Mouse (Mus musculus) hindbrain, embryonic 13.5 days (tissue): ENCODE results near the gene Tmigd1. TPM values are rescaled to one million over a fixed set of nuclear protein-coding genes. Genes with fewer than 3 reads are reported as not detected.

ENCODE experiments used
- ATAC-seq: fragments of 200-750 bp; cut with Nextera tagmentation; 2 replicates; pipeline ENCODE4 v1.8.0; 2017; ENCODE audit warnings: moderate TSS enrichment; ENCODE audit not compliant: low FRiP score
- H3K27ac ChIP-seq: fragments of 300-500 bp; sonication (generic); 2 replicates; pipeline ENCODE4 v1.5.1; 2015; ENCODE audit warnings: inconsistent platforms, mild to moderate bottlenecking, moderate library complexity
- H3K27me3 ChIP-seq: fragments of 300-500 bp; sonication (generic); 2 replicates; pipeline ENCODE4 v1.6.1; 2015; ENCODE audit warnings: mild to moderate bottlenecking, inconsistent platforms
- H3K36me3 ChIP-seq: fragments of 300-500 bp; sonication (generic); 2 replicates; pipeline ENCODE4 v1.6.1; 2015; ENCODE audit warnings: mild to moderate bottlenecking, inconsistent platforms
- H3K4me1 ChIP-seq: fragments of 300-500 bp; sonication (generic); replicated peaks from 2 replicates; pipeline ENCODE4 v1.6.1; 2015; ENCODE audit warnings: inconsistent platforms
- H3K4me2 ChIP-seq: fragments of 300-500 bp; sonication (generic); 2 replicates; pipeline ENCODE4 v1.6.1; 2015; ENCODE audit warnings: inconsistent platforms, mild to moderate bottlenecking, moderate library complexity
- H3K4me3 ChIP-seq: fragments of 300-500 bp; sonication (generic); 2 replicates; pipeline ENCODE4 v1.5.1; 2015; ENCODE audit warnings: mild to moderate bottlenecking, inconsistent platforms
- H3K9ac ChIP-seq: fragments of 300-500 bp; sonication (generic); 2 replicates; pipeline ENCODE4 v1.6.1; 2015; ENCODE audit warnings: mild to moderate bottlenecking, inconsistent platforms
- H3K9me3 ChIP-seq: fragments of 300-500 bp; sonication (generic); 2 replicates; pipeline ENCODE4 v1.6.1; 2016; ENCODE audit warnings: inconsistent platforms
- WGBS: fragments of 180-500 bp; shearing (Covaris S2); methylation state at CpG from one replicate; pipeline ENCODE4 v1.1.7; 2015; 5-methylcytosine and 5-hydroxymethylcytosine counted together
- polyA plus RNA-seq: library from polyadenylated mRNA; unstranded; fragments of >200 nt; fragmentation: Nextera tagmentation; extraction: Ambion mirVana; gene quantifications from 2 replicates; pipeline ENCODE4 v1.2.1, GENCODE M21; 2015

Tmigd1 gene
- polyA plus RNA-seq = not detected in 2 replicates

GRCm38 (mm10) chr11:76901579-76902361, at the start of gene Tmigd1:
Gene Tmigd1, plus strand, starts transcription at chr11:76902159.
- Histone ChIP-seq H3K27ac (no peak within 1 kb of the TSS), H3K36me3 (no peaks in the 10 kb centered on the region), H3K27me3 (no peaks in the 10 kb centered on the region), H3K4me3 (no peak within 1 kb of the TSS), H3K9me3 (no peaks in the 10 kb centered on the region), H3K4me2 (no peak within 1 kb of the TSS), H3K9ac (no peak within 1 kb of the TSS), H3K4me1 (no peaks in the 10 kb centered on the region)
- 77% methylated on average over 7 of the region's 7 CpGs for WGBS
- ATAC-seq = no peak

DNA sequence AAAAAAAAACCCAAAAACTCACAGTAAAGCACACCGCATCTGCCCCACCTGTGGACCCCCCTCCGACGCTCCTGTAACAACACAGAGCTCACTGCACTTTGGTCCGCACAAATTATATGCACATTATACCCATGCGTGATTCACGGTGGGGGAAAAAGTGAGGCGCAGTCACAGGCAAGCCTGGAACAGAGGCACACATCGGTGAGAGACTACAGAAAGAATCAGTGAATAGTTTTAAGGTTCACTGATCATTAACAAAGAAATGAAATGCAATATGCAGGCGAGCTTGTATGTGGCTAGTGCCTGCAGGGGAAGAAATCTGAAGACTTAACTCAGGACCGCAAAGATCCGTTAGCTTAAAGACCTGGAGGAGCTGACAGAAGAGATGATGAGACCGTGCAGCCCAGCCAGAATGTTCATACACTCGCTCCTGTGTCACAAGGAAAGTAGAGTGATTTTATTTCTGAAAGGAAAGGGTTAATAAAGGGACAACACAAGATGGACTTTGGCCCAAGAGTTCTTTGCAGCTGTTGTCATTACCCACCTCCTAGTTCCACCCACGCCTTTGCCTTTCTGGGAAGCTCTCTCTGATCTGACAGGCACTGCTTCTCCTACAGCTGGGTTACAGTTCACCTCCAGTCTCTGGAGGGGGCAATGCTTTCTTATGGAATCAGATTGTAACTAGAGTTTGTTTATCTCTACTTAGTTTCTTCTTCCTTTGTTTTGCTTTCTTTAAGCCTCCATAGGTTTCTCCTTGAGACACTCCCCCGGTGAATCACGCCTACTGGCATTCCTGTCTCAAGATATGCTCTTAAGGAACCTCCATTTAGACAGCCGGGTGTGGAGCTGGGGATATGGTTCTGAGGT, 47.3 kb upstream of the Tmigd1 start:
- no peaks in the 10 kb centered on the region for H3K27me3 ChIP-seq
- no peak overlapping the region for H3K4me3 ChIP-seq
- H3K9me3 ChIP-seq = no peaks in the 10 kb centered on the region
- no peak for ATAC-seq
- no peak overlapping the region for H3K9ac ChIP-seq
- H3K27ac ChIP-seq = no peak overlapping the region
- no peak overlapping the region for H3K4me2 ChIP-seq
- H3K4me1 ChIP-seq = 0 out of 2 replicates have a peak, but pooled peaks cover 5% of the 10 kb centered on the region
- H3K36me3 ChIP-seq = no peaks in the 10 kb centered on the region
- 40% methylated on average over 17 of the region's 17 CpGs for WGBS

- no peak overlapping the region for H3K4me2 ChIP-seq
- H3K9ac ChIP-seq = no peak overlapping the region
- no peak for ATAC-seq
- H3K4me3 ChIP-seq = no peak overlapping the region
- H3K9me3 ChIP-seq = no peaks in the 10 kb centered on the region
- H3K27ac ChIP-seq = no peak overlapping the region
- H3K4me1 ChIP-seq = 0 out of 2 replicates have a peak, but pooled peaks cover 5% of the 10 kb centered on the region
- no peaks in the 10 kb centered on the region for H3K36me3 ChIP-seq
- H3K27me3 ChIP-seq = no peaks in the 10 kb centered on the region
- WGBS = 89% methylated on average over 2 of the region's 2 CpGs
Observed at GRCm38 (mm10) chr11:76856601-76857000, 45.4 kb upstream of the Tmigd1 start.

GRCm38 (mm10) chr11:76857111-76857510, 44.8 kb upstream of the Tmigd1 start:
- Histone ChIP-seq H3K36me3 (no peaks in the 10 kb centered on the region), H3K9ac (no peak overlapping the region), H3K4me2 (no peak overlapping the region), H3K9me3 (no peaks in the 10 kb centered on the region), H3K4me1 (0 out of 2 replicates have a peak, but pooled peaks cover 5% of the 10 kb centered on the region), H3K27ac (no peak overlapping the region), H3K27me3 (no peaks in the 10 kb centered on the region), H3K4me3 (no peak overlapping the region)
- WGBS = 92% methylated on average over 7 of the region's 7 CpGs
- no peak for ATAC-seq

DNA sequence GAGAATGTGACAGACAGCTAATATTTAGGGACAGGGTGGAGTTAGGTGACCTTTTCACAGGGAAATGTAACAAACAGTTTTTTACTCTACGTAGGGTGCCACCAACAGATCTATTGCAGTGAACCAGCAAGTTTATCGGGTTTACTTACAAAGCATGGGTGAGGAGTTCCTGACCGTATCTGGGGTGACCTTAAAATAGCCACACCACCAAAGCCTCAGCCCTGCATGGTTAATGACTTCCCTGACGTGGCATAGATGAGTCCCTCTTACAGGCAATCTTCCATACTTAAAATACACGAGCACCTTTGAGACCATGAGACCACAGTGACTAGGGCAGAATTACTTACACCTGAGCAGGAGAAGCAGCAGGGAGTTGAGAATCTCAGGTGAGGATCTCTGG, 43.2 kb upstream of the Tmigd1 start:
- 77% methylated on average over 5 of the region's 5 CpGs for WGBS
- Histone ChIP-seq H3K4me1 (0 out of 2 replicates have a peak, but pooled peaks cover 5% of the 10 kb centered on the region), H3K27me3 (no peaks in the 10 kb centered on the region), H3K9ac (no peak overlapping the region), H3K27ac (no peak overlapping the region), H3K4me2 (no peak overlapping the region), H3K9me3 (no peaks in the 10 kb centered on the region), H3K36me3 (no peaks in the 10 kb centered on the region), H3K4me3 (no peak overlapping the region)
- ATAC-seq = no peak

DNA sequence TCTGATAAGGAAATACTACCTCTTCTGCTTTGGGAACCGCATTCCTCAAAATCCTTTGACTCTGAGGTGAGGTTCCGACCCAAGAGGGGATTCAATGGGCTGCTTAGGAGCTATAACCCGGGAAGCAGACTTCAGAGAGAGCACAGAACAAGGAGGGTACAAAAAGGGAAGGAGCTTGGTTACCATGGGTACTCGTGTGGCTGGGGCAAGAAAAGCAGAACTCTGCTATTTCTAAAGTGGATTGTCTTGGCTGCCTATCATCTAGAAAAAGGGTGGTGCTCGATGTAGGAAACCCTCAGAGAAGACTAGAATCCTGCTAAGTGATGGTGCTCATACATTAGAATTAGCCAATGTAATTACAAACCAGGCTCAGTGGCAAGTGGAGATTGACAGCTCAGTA, 42.7 kb upstream of the Tmigd1 start:
- Histone ChIP-seq H3K4me2 (no peak overlapping the region), H3K9ac (no peak overlapping the region), H3K27me3 (no peaks in the 10 kb centered on the region), H3K4me3 (no peak overlapping the region), H3K27ac (no peak overlapping the region), H3K4me1 (0 out of 2 replicates have a peak, but pooled peaks cover 5% of the 10 kb centered on the region), H3K36me3 (no peaks in the 10 kb centered on the region), H3K9me3 (no peaks in the 10 kb centered on the region)
- WGBS = 62% methylated on average over 5 of the region's 5 CpGs
- ATAC-seq = no peak

- 95% methylated on average over 3 of the region's 3 CpGs for WGBS
- H3K27me3 ChIP-seq = no peaks in the 10 kb centered on the region
- ATAC-seq = no peak
- no peak overlapping the region for H3K27ac ChIP-seq
- no peak overlapping the region for H3K9ac ChIP-seq
- no peaks in the 10 kb centered on the region for H3K9me3 ChIP-seq
- no peaks in the 10 kb centered on the region for H3K36me3 ChIP-seq
- H3K4me1 ChIP-seq = no peaks in the 10 kb centered on the region
- H3K4me2 ChIP-seq = no peak overlapping the region
- H3K4me3 ChIP-seq = no peak overlapping the region
Observed at GRCm38 (mm10) chr11:76861185-76861584, 40.8 kb upstream of the Tmigd1 start.

- Histone ChIP-seq H3K4me3 (no peak overlapping the region), H3K27me3 (no peaks in the 10 kb centered on the region), H3K9me3 (no peaks in the 10 kb centered on the region), H3K27ac (no peak overlapping the region), H3K9ac (no peak overlapping the region), H3K36me3 (no peaks in the 10 kb centered on the region), H3K4me1 (no peaks in the 10 kb centered on the region), H3K4me2 (no peak overlapping the region)
- WGBS = 72% methylated on average over 11 of the region's 11 CpGs
- no peak for ATAC-seq
Observed at GRCm38 (mm10) chr11:76872556-76873234, 29.3 kb upstream of the Tmigd1 start.

GRCm38 (mm10) chr11:76873865-76874264, 28.1 kb upstream of the Tmigd1 start:
- Histone ChIP-seq H3K27ac (no peak overlapping the region), H3K36me3 (no peaks in the 10 kb centered on the region), H3K9ac (no peak overlapping the region), H3K9me3 (no peaks in the 10 kb centered on the region), H3K27me3 (no peaks in the 10 kb centered on the region), H3K4me2 (no peak overlapping the region), H3K4me3 (no peak overlapping the region), H3K4me1 (no peaks in the 10 kb centered on the region)
- 91% methylated on average over 5 of the region's 5 CpGs for WGBS
- no peak for ATAC-seq

- no peak overlapping the region for H3K4me3 ChIP-seq
- H3K9me3 ChIP-seq = no peaks in the 10 kb centered on the region
- no peak for ATAC-seq
- H3K4me1 ChIP-seq = no peaks in the 10 kb centered on the region
- H3K27me3 ChIP-seq = no peaks in the 10 kb centered on the region
- 84% methylated on average over 6 of the region's 6 CpGs for WGBS
- no peak overlapping the region for H3K27ac ChIP-seq
- H3K9ac ChIP-seq = no peak overlapping the region
- H3K4me2 ChIP-seq = no peak overlapping the region
- H3K36me3 ChIP-seq = no peaks in the 10 kb centered on the region
Observed at GRCm38 (mm10) chr11:76874766-76875165, 27.2 kb upstream of the Tmigd1 start.

GRCm38 (mm10) chr11:76879816-76880215, 22.1 kb upstream of the Tmigd1 start:
- H3K4me3 ChIP-seq = no peak overlapping the region
- H3K9me3 ChIP-seq = no peaks in the 10 kb centered on the region
- no peak overlapping the region for H3K9ac ChIP-seq
- no peaks in the 10 kb centered on the region for H3K36me3 ChIP-seq
- no peaks in the 10 kb centered on the region for H3K27me3 ChIP-seq
- no peak for ATAC-seq
- WGBS = 79% methylated on average over 5 of the region's 5 CpGs
- no peak overlapping the region for H3K4me2 ChIP-seq
- H3K4me1 ChIP-seq = no peaks in the 10 kb centered on the region
- no peak overlapping the region for H3K27ac ChIP-seq

- WGBS = 49% methylated on average over 5 of the region's 5 CpGs
- H3K4me3 ChIP-seq = no peak overlapping the region
- ATAC-seq = no peak
- no peaks in the 10 kb centered on the region for H3K27me3 ChIP-seq
- H3K4me2 ChIP-seq = no peak overlapping the region
- H3K27ac ChIP-seq = no peak overlapping the region
- no peaks in the 10 kb centered on the region for H3K36me3 ChIP-seq
- H3K4me1 ChIP-seq = no peaks in the 10 kb centered on the region
- no peaks in the 10 kb centered on the region for H3K9me3 ChIP-seq
- no peak overlapping the region for H3K9ac ChIP-seq
Observed at GRCm38 (mm10) chr11:76884451-76884850, 17.5 kb upstream of the Tmigd1 start.
